Mouse (Mus musculus) inflammation-experienced regulatory T-cells (primary cell): ENCODE measurements around the gene Csf3r. TPM values are rescaled to one million over a fixed set of nuclear protein-coding genes. Genes with fewer than 3 reads are reported as not detected.

Source experiments
- polyA plus RNA-seq, 2 experiments: library from polyadenylated mRNA; unstranded; fragments of 100-300 nt; shearing (Covaris generic); gene quantifications; one replicate each; pipeline ENCODE4 v1.2.1; 2017

The Csf3r gene
- polyA plus RNA-seq, result under 1 TPM; 0.05 to 0.81 TPM

DNA sequence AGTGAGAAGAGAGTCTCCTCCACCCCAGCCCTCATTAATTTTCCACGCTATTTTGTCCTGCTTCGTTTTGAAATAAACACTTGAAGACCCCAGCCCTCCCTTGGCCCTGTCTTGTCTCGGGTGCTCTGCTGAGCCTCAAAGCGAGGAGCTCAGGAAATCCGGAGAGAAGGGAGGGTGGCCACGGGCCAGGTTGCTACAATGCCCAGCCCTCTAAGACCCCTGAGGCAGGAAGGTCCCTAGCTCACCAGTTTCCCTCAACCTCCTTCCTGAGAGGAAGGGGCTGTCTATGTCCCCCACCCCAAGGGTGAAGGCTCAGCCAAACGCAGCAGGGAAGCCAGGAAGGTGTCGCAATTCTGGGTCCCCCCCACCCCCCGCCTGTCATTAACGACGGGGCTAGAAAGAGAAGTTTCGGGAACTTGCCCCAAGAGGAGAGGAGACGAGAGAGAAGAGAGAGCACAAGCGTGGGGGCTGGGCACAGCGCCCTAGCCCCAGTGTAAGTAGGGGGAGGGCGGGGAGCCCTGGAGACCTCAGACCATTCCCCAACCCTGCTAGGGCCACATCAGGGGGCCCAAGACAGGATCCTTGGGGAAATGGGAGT lies at the start of gene Csf3r:
Csf3r (plus strand) TSS at position 248 of the 598 bp plus-strand sequence.

GRCm38 (mm10) chr4:126046851-126047585 lies 22.7 kb downstream of the Csf3r start, which contains the start of gene Mrps15:
Gene Mrps15 (plus strand): TSS chr4:126046925.

DNA sequence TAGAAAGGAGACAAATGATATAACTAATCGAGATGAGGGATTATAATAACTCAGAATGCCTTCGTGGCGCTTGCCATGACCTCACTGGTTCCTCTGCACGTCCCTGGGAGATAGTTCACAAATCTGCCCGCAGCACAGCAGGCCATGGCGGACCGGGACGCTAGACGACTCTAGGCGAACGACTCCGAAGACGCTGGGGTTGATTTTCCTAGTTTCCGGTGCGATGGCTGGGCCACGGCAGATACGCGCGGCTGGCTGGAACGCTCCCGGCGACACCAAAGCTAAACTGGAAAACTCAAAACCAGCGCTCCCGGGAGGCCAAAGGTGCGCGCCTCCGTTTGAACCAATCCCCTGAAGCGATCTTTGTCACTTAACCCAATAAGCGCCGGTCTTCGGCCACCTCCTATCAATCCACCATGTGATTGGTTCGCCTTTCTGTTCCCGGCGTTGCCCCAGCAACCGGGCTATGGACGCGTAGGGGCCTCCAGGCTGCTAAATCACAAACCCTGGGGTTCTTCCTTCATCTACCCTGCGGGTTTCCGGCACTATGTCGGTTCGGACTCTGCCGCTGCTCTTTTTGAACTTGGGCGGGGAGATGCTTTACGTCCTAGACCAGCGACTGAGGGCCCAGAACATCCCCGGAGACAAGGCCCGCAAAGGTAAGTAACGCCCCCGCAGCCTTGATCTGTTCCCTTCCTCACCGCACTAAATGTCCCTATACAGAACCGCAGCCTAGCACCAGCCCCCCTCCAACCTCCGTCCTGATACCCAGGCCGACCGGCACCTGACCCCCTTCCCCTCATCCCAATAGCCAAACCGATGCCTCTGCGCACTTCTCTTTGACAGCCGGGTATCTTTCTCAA lies 34.0 kb downstream of the Csf3r start, which contains the start of gene Oscp1:
Oscp1 (plus strand) TSS at position 432 of the 863 bp plus-strand sequence.

Other genes starting within 250 kb of the Csf3r start
- 100 to 1,000 TPM in 1 of 2 experiments, 10 to 100 TPM in 1; 98.3 to 104 TPM for gene Mrps15, start 22.4 kb downstream of the Csf3r start, polyA plus RNA-seq
- 1 to 10 TPM in 1 of 2 experiments, under 1 TPM in 1; 0.37 to 4.8 TPM for gene Oscp1, start 34.0 kb downstream of the Csf3r start, polyA plus RNA-seq
- gene Lsm10, start 72.1 kb downstream of the Csf3r start, polyA plus RNA-seq, result 10 to 100 TPM; 53.0 to 64.1 TPM
- gene Stk40, start 79.4 kb downstream of the Csf3r start, polyA plus RNA-seq, result 10 to 100 TPM; 52.2 to 59.3 TPM
- gene Eva1b, start 123.2 kb downstream of the Csf3r start, polyA plus RNA-seq, result 10 to 100 TPM; 43.5 to 54.9 TPM
- gene Sh3d21, start 138.9 kb downstream of the Csf3r start, polyA plus RNA-seq, result 1 to 10 TPM; 1.5 to 2.2 TPM
- 100 to 1,000 TPM; 175 to 176 TPM for gene Thrap3, start 178.2 kb downstream of the Csf3r start, polyA plus RNA-seq
- 10 to 100 TPM; 65.9 to 67.0 TPM for gene Map7d1, start 231.8 kb downstream of the Csf3r start, polyA plus RNA-seq
- gene Trappc3, start 237.8 kb downstream of the Csf3r start, polyA plus RNA-seq, result 10 to 100 TPM; 85.6 to 91.2 TPM